Mouse (Mus musculus) spleen, adult 2 months (tissue): ENCODE data around the gene Gm20388.

ENCODE experiments used
- CTCF ChIP-seq: fragments of 200-500 bp; IDR thresholded peaks from 2 replicates; pipeline ENCODE4 v1.5.1; 2011; ENCODE audit warnings: mild to moderate bottlenecking, inconsistent platforms; ENCODE audit not compliant: insufficient read depth, insufficient read length, insufficient replicate concordance; ENCODE audit errors: extremely low read depth
- POLR2A ChIP-seq: fragments of 200-500 bp; IDR thresholded peaks from 2 replicates; pipeline ENCODE4 v1.6.1; 2011; ENCODE audit warnings: low read depth, low read length, inconsistent platforms

GRCm38 (mm10) chr8:123454559-123454958, 3543.9 kb downstream of the Gm20388 start:
- no peak for TF ChIP-seq CTCF
- no peak for TF ChIP-seq POLR2A
